Mouse (Mus musculus) CH12.LX (cell line): ENCODE data around the gene Slc16a5. TPM values are rescaled to one million over a fixed set of nuclear protein-coding genes. Genes with fewer than 3 reads are reported as not detected.

Source experiments
- DNase-seq: peaks from one replicate; pipeline ENCODE4 v3.0.0-alpha.2; 2013; ENCODE audit errors: extremely low read depth
- H3K27ac ChIP-seq: 2 replicates; pipeline ENCODE4 v1.5.1; 2012; ENCODE audit warnings: low read depth, mild to moderate bottlenecking, control low read depth, moderate library complexity; ENCODE audit not compliant: insufficient read depth
- H3K27me3 ChIP-seq: replicated peaks from 2 replicates; pipeline ENCODE3; 2012; ENCODE audit warnings: inconsistent platforms
- H3K36me3 ChIP-seq, 2 experiments: replicated peaks in 1 of 2; 2 replicates each; pipeline versions ENCODE3 to v1.6.1; 2012; ENCODE audit warnings: inconsistent platforms in 1 of 2, low read length in 1 of 2, mild to moderate bottlenecking in 1 of 2, mixed read lengths in 1 of 2, moderate library complexity in 1 of 2; ENCODE audit not compliant: control insufficient read depth in 1 of 2, insufficient read depth in 1 of 2
- H3K4me1 ChIP-seq, 2 experiments: 2 replicates each; pipeline ENCODE4 v1.6.1; 2012; ENCODE audit warnings: inconsistent platforms in 1 of 2, moderate library complexity in 1 of 2; ENCODE audit not compliant: insufficient read depth in 2 of 2, control insufficient read depth in 1 of 2
- H3K4me2 ChIP-seq: 2 replicates; pipeline ENCODE4 v1.6.1; 2012; ENCODE audit warnings: low read depth, mild to moderate bottlenecking, control low read depth; ENCODE audit not compliant: poor library complexity, insufficient read depth, severe bottlenecking
- H3K4me3 ChIP-seq, 3 experiments: fragments of 150-350 bp in 1 of 3; sonication (generic) in 1 of 3; replicated peaks in 1 of 3; 2 replicates each; pipeline versions ENCODE3 to v1.5.1; 2011 to 2012; ENCODE audit warnings: low read depth in 2 of 3, low read length in 2 of 3, mild to moderate bottlenecking in 2 of 3, moderate library complexity in 2 of 3, control low read depth in 1 of 3, improper control_type of control experiment in 1 of 3, inconsistent platforms in 1 of 3, mixed read lengths in 1 of 3; ENCODE audit not compliant: poor library complexity in 1 of 3
- H3K79me2 ChIP-seq: replicated peaks from 2 replicates; pipeline ENCODE4 v1.6.1; 2012; ENCODE audit warnings: mild to moderate bottlenecking, moderate library complexity; ENCODE audit not compliant: control insufficient read depth, poor library complexity, insufficient read depth, severe bottlenecking; ENCODE audit errors: extremely low read depth
- H3K9ac ChIP-seq: 2 replicates; pipeline ENCODE4 v1.6.1; 2012; ENCODE audit warnings: low read depth, mild to moderate bottlenecking, control low read depth, moderate library complexity; ENCODE audit not compliant: insufficient read depth
- H3K9me3 ChIP-seq: replicated peaks from 2 replicates; pipeline ENCODE3; 2012; ENCODE audit warnings: low read length, inconsistent platforms, mixed read lengths
- CTCF ChIP-seq, 2 experiments: IDR thresholded peaks in 1 of 2; conservative IDR thresholded peaks in 1 of 2; 2 replicates each; pipeline ENCODE4 v1.5.1; 2011 to 2012; ENCODE audit warnings: low read depth in 2 of 2, low read length in 2 of 2, improper control_type of control experiment in 1 of 2, inconsistent platforms in 1 of 2, mild to moderate bottlenecking in 1 of 2, moderate library complexity in 1 of 2
- E2F4 ChIP-seq: IDR thresholded peaks from 2 replicates; pipeline ENCODE4 v1.6.1; 2011; ENCODE audit warnings: low read depth, low read length, improper control_type of control experiment; ENCODE audit not compliant: insufficient replicate concordance
- ETS1 ChIP-seq: conservative IDR thresholded peaks from 2 replicates; pipeline ENCODE4 v1.6.1; 2012; ENCODE audit warnings: low read depth, mild to moderate bottlenecking, inconsistent platforms, low read length, improper control_type of control experiment, moderate library complexity
- JUN ChIP-seq: IDR thresholded peaks from 2 replicates; pipeline ENCODE4 v1.6.1; 2011; ENCODE audit warnings: low read depth, mild to moderate bottlenecking, low read length, improper control_type of control experiment, moderate library complexity; ENCODE audit not compliant: insufficient read depth
- MEF2A ChIP-seq: IDR thresholded peaks from 2 replicates; pipeline ENCODE4 v1.6.1; 2014; ENCODE audit warnings: low read depth, mild to moderate bottlenecking, inconsistent platforms, low read length, improper control_type of control experiment, borderline replicate concordance
- NRF1 ChIP-seq: IDR thresholded peaks from 2 replicates; pipeline ENCODE4 v1.6.1; 2014; ENCODE audit warnings: low read depth, mild to moderate bottlenecking, inconsistent platforms, low read length, improper control_type of control experiment, moderate library complexity
- POLR2A ChIP-seq: IDR thresholded peaks from 2 replicates; pipeline ENCODE4 v1.6.1; 2011; ENCODE audit warnings: low read depth, mild to moderate bottlenecking, improper control_type of control experiment, low read length
- RAD21 ChIP-seq: IDR thresholded peaks from 2 replicates; pipeline ENCODE4 v1.6.1; 2011; ENCODE audit warnings: low read depth, mild to moderate bottlenecking, low read length, improper control_type of control experiment, moderate library complexity
- RCOR1 ChIP-seq: conservative IDR thresholded peaks from 2 replicates; pipeline ENCODE4 v1.6.1; 2012; ENCODE audit warnings: low read depth, mild to moderate bottlenecking, inconsistent platforms, low read length, improper control_type of control experiment
- TBP ChIP-seq: conservative IDR thresholded peaks from 2 replicates; pipeline ENCODE4 v1.6.1; 2011; ENCODE audit warnings: low read depth, low read length, improper control_type of control experiment
- USF1 ChIP-seq: IDR thresholded peaks from 2 replicates; pipeline ENCODE4 v1.6.1; 2014; ENCODE audit warnings: low read depth, mild to moderate bottlenecking, inconsistent platforms, low read length, improper control_type of control experiment
- ZC3H11A ChIP-seq: IDR thresholded peaks from 2 replicates; pipeline ENCODE4 v1.6.1; 2012; ENCODE audit warnings: low read depth, mild to moderate bottlenecking, inconsistent platforms, low read length, improper control_type of control experiment
- ZNF384 ChIP-seq: IDR thresholded peaks from 2 replicates; pipeline ENCODE4 v1.6.1; 2012; ENCODE audit warnings: low read depth, low read length, improper control_type of control experiment, inconsistent platforms
- dilution Hi-C: fragments of 300-500 bp; cut with MboI; formaldehyde crosslinking; loops from 2 replicates; pipeline ENCODE4 v1.14.3; 2020; ENCODE audit warnings: low sequenced_read_pairs; ENCODE audit not compliant: extremely low pct_unique_long_range_greater_than_20kb, extremely low pct_ligation_motif_present
- in situ Hi-C: fragments of 300-500 bp; cut with MboI; formaldehyde crosslinking; loops from 3 replicates; pipeline ENCODE4 v1.14.3; 2019; ENCODE audit warnings: low sequenced_read_pairs, low pct_ligation_motif_present, low pct_unique_long_range_greater_than_20kb, mixed read lengths
- polyA plus RNA-seq: library from polyadenylated mRNA; unstranded; fragments of >175 nt; gene quantifications from 2 replicates; pipeline ENCODE4 v1.2.1, GENCODE M21; 2012; ENCODE audit warnings: low read depth; ENCODE audit not compliant: insufficient read length
- total RNA-seq, 2 experiments: library from RNA; depleted of rRNA; stranded (reverse); fragments of 300-350 nt in 1 of 2; fragments of >200 nt in 1 of 2; gene quantifications; 2 replicates each; pipeline ENCODE4 v1.2.3; 2012 to 2014

Gene Slc16a5
- total and polyA plus RNA-seq, 3 experiments: 0.51 to 0.71 TPM; not detected in 1

DNA sequence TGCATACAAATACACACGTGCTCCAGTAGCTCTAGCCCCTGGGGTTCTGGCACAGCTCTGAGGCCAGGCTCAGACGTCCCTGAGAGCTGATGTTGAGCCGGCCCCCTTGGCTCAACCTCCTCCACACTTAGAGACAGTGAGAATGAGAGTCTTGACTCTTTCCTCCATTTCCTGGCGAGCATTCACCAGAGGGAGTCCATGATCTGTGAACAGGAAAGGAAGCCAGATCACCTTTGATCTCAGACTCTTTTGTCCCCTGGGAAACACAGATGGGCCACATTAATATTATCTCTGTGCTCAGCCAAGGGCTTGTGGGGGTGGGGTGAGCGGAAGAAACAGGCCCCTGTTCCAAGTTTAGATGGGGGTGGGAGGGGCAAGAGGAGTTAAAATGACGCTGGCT is 4.9 kb upstream of the Slc16a5 start:
- no peak overlapping the region; the same call in 1 of the 2 replicates for H3K4me2 ChIP-seq
- in situ Hi-C loops (no loop called here), dilution Hi-C loops (no loop called here)
- H3K36me3 ChIP-seq: no peaks in the 10 kb centered on the region
- H3K4me3 ChIP-seq: no peak overlapping the region
- DNase-seq: no peak
- H3K27me3 ChIP-seq: peaks cover 14% of the 10 kb centered on the region
- H3K79me2 ChIP-seq: no peaks in the 10 kb centered on the region
- no peak overlapping the region for H3K9ac ChIP-seq
- H3K27ac ChIP-seq: no peak overlapping the region
- peaks cover 5 to 18% of the 10 kb centered on the region in 2 experiments for H3K4me1 ChIP-seq
- H3K9me3 ChIP-seq: peaks cover 10% of the 10 kb centered on the region
- TF ChIP-seq E2F4: no peak
- no peak for TF ChIP-seq NRF1
- TF ChIP-seq RCOR1: no peak
- no peak for TF ChIP-seq POLR2A
- TF ChIP-seq JUN: no peak
- TF ChIP-seq MEF2A: no peak
- no peak for TF ChIP-seq CTCF (conservative IDR thresholded peaks at IDR 0.05 in 1 of 2, IDR thresholded peaks at IDR 0.05 in 1 of 2; ENCODE audit: low read depth in 2 of 2, low read length in 2 of 2)
- TF ChIP-seq TBP: no peak
- no peak for TF ChIP-seq RAD21

DNA sequence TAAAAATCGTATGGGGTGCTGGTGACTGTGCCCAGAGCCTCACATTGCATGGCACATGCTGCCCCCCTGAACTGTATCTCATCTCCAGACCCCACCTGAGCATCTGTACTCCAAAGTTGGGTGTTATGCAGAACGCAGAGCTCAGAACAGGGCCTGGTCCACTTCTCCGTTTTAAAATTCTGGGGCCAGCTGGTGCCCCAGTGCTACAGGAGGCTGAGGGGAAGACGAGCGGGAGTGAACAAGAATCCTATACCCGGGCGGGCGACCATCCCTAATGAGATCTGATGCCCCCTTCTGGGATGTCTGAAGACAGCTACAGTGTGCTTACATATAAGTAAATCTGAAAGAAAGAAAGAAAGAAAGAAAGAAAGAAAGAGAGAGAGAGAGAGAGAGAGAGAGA is 1.3 kb upstream of the Slc16a5 start:
- DNase-seq: no peak
- TF ChIP-seq ZNF384 (no peak), USF1 (no peak)
- Histone ChIP-seq H3K9ac (no peak overlapping the region), H3K79me2 (no peaks in the 10 kb centered on the region), H3K4me3 (no peak overlapping the region), H3K36me3 (no peaks in the 10 kb centered on the region), H3K9me3 (no peaks in the 10 kb centered on the region), H3K4me2 (no peak overlapping the region), H3K27me3 (peaks cover 30% of the 10 kb centered on the region), H3K27ac (no peak overlapping the region), H3K4me1 (peaks cover 8 to 23% of the 10 kb centered on the region in 2 experiments)
- dilution Hi-C loops: no loop called here
- in situ Hi-C loops: no loop called here

DNA sequence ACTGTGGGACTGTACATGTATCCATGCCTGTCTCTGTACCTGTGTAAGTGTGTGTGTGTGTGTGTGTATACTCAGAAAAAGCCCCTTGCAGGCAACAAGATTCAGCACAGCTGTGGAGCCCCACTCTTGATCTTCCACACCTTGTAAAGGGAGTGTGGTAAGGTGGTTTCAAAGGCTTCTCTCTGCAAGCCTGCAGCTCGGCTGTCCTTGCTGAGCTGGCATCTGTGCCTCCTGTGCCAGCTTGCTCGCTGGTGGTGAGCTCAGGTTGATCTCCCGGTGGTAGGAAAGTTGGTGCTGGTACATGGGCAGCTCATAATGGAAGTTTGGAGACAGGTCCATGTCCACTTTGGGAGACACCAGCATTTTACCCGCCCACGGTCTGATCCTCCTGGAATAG is 430 bp upstream of the Slc16a5 start:
- TF ChIP-seq ZC3H11A (no peak), JUN (no peak), ETS1 (no peak)
- Histone ChIP-seq H3K4me1 (peaks cover 8 to 23% of the 10 kb centered on the region in 2 experiments), H3K9me3 (no peaks in the 10 kb centered on the region), H3K9ac (no peak overlapping the region), H3K4me3 (no peak overlapping the region), H3K79me2 (no peaks in the 10 kb centered on the region), H3K36me3 (no peaks in the 10 kb centered on the region), H3K27ac (no peak overlapping the region), H3K27me3 (peaks cover 30% of the 10 kb centered on the region), H3K4me2 (no peak overlapping the region)
- DNase-seq: no peak
- in situ Hi-C loops: no loop called here
- dilution Hi-C loops: no loop called here
